Mouse (Mus musculus): Measurements from ENCODE around the gene Jakmip3.

The Jakmip3 gene

DNA sequence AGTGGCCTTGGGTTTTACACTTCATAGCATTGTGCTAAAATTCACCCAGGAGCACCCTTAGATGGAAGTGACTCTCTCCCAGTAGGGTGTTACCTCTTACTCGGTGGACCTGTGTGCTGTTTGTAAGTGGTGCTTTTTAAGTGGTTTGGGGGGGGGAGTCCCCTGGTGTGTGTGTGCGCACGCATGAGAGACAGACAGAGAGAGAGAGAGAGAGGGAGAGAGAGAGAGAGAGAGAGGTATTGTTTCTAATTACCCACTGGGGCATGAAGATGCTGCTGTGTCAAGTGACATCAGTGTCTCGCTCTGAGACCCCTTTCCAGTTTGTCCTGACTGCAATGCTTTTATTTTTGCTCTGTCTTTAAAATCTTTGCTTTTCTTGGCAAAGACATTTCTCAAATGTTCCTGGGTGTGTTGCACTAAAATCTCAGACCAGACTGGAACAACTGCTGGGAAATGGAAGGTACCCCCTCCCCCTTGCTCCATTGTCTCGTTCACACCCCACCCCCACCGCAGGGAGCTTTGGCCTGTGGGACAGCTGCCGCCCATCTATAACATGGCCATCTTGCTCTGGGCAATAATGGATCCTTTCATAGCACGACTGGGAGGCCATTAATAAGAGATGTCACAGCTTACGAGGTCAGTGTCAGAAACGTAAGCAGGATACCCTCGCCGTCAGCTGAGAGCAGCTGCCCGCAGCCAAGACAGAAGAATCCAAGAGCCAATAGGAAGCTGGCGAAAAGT lies 134.7 kb downstream of the Jakmip3 start:
- TF ChIP-seq GATA4 (IDR thresholded peaks at IDR 0.05; ENCODE audit: insufficient replicate concordance, low read length), result no peak

DNA sequence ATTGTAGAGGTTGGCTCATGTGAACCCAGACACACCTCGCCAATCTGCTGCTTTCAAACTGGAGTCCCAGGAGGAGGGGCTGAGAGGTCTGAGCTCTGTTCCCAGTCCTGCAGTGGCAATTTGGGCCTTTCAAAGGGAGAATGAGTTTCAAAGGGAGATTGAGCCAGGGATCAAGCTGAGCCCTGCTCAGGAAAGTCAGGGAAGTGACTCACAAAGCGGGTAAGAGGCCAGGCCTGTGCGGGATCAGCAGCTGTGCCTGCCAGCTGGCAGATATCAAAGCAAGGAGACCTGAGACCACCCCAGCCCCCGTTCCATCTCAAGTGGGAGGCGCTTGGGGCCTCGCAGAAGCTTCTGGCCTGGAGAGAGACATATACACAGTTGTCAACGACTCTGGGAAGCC lies 136.8 kb downstream of the Jakmip3 start:
- TF ChIP-seq GATA4 (IDR thresholded peaks at IDR 0.05; ENCODE audit: insufficient replicate concordance, low read length), result no peak

DNA sequence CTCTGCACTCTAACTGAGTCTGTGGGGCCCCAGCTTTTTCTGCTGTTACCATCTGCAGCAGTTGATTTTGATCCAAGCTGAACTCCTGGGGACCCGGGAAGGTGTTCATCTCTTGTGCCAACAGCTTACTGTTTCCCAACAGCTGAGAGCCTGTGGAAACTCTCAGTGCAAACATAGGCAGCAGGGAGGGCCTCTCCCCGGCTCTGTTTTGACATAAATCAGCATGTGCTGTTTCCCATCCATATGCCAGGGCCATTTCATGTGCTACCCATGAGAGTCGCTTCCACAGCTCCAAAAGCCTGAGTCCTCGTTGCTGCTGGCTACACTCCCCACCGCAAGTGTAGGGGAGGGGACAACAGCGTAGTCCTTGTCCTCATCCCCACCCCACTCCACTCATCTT lies 137.7 kb downstream of the Jakmip3 start:
- no peak for TF ChIP-seq GATA4 (IDR thresholded peaks at IDR 0.05; ENCODE audit: insufficient replicate concordance, low read length)

DNA sequence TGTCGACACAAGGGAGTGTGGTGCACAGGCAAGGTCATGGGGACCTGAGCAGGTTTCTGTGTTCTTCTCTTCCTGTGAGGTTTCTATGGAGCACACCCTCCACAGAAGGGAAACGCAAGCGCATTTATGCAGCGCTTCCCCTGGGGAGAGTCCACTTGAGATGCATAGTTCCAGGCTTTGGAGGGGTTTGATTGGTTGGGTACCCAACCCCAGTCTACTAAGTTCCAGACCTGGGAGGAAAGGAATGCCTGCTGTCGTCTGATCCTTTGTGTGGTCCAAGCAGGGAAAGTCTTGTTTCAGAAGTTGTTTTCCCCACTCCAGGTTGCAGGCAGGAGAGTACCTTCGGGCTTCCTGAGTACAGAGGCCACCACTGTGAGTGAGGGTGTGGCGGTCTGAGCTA lies 138.6 kb downstream of the Jakmip3 start:
- no peak for TF ChIP-seq GATA4 (IDR thresholded peaks at IDR 0.05; ENCODE audit: insufficient replicate concordance, low read length)

DNA sequence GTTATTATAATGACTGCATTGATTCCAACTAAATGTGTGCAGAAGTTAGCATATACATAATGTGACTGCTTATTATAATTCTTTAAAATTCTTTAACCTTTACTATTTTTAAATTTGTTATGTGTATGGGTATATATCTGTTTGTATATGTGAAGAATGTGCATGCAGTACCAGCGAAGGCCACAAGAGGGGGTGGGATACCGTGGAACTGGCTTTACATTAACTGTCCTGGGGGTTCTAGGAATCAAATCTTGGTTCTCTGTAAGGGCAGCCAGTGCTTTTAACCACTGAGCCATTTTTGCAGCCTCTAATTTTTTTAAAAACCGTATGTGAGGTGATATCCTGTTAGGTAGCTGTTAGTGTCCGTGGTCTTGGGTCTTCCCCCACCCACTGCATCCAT lies 140.2 kb downstream of the Jakmip3 start:
- TF ChIP-seq GATA4 (IDR thresholded peaks at IDR 0.05; ENCODE audit: insufficient replicate concordance, low read length), result no peak

DNA sequence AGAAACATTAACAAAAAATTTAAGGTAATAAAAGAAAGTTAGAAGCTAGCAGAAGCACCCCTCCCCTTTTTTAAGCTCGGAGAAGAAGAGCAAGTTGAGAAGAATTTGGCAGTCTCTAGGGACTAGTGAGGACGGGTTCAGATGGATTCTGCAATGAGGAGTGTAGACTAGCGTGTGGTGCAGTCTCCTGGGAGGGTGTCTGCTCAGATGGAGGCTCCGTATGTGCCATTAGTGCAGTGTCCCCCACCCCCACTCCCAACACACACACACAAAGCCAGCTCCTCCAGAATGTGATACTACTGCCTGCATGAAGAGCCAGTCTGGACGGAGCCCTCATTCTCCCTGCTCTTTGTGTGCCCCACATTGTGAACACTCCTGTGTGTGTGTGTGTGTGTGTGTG lies 140.6 kb downstream of the Jakmip3 start:
- TF ChIP-seq GATA4 (IDR thresholded peaks at IDR 0.05; ENCODE audit: insufficient replicate concordance, low read length), result no peak

DNA sequence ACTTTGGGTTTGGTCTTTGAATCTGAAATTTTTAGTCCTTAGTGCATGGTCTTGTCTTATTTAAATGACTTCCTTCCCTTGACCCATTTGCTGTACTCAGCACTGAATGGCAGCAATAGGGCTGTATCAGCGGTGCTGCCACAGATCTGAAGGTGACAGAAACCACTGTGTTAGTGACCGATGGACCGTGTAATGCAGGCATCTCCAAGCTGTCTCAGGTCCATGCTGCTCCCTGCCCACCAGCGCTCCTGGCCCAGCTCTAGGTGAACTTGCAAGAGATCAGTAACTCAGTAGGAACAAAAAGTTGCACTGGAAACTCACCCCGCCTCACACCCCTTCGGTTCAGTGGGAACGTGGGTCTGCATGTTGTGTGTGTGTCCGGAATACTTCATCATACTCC lies 141.8 kb downstream of the Jakmip3 start:
- no peak for TF ChIP-seq GATA4 (IDR thresholded peaks at IDR 0.05; ENCODE audit: insufficient replicate concordance, low read length)

DNA sequence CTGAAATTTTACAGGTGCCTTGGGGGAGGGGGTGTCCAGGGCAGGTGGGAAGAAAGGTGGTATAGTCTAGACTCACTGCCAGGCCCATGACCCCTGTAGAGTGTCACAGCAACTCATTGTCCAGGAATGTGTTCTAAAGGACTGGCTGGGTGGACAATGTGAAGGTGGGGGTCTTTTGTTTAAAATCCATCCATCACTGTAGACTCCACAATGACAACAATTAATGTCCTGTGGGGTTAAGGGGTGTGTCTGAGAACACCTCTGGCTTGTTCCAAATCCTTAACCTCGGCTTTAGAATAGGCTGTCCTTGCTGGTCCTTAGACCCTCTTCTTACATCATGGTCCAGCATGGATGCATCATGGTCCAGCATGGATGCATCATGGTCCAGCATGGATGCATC lies 143.8 kb downstream of the Jakmip3 start:
- TF ChIP-seq GATA4 (IDR thresholded peaks at IDR 0.05; ENCODE audit: insufficient replicate concordance, low read length), result no peak

DNA sequence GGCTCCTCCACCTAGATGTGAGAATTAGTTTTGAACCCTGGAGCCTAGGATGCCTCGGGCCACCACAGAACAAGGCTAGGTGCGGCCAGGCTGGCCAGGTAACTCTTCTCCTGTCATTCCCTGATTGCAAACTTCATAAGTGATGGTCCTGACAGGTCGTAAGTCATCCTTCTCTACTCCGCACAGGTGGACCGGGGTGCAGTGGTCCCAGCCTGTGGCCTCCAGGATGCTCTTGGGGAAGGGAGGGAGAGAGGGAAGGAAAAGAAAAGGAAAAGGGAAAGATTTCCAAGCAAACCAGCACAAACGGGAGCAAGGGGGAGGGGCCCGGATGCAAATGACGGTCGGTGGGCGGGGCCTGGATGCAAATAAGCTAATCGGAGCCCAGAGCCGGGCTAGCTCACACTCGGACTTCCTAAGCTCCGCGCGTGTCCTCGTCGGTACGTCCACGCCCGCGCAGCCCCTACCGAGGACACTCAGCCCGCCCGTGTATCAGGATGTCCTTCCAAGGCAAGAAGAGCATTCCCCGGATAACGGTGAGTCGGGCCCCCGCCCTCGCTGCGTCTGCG lies 145.2 kb downstream of the Jakmip3 start, which contains the start of gene Dpysl4:
Dpysl4 (plus strand) TSS at position 373 of the 566 bp plus-strand sequence.
- no peak for TF ChIP-seq GATA4 (IDR thresholded peaks at IDR 0.05; ENCODE audit: insufficient replicate concordance, low read length)

DNA sequence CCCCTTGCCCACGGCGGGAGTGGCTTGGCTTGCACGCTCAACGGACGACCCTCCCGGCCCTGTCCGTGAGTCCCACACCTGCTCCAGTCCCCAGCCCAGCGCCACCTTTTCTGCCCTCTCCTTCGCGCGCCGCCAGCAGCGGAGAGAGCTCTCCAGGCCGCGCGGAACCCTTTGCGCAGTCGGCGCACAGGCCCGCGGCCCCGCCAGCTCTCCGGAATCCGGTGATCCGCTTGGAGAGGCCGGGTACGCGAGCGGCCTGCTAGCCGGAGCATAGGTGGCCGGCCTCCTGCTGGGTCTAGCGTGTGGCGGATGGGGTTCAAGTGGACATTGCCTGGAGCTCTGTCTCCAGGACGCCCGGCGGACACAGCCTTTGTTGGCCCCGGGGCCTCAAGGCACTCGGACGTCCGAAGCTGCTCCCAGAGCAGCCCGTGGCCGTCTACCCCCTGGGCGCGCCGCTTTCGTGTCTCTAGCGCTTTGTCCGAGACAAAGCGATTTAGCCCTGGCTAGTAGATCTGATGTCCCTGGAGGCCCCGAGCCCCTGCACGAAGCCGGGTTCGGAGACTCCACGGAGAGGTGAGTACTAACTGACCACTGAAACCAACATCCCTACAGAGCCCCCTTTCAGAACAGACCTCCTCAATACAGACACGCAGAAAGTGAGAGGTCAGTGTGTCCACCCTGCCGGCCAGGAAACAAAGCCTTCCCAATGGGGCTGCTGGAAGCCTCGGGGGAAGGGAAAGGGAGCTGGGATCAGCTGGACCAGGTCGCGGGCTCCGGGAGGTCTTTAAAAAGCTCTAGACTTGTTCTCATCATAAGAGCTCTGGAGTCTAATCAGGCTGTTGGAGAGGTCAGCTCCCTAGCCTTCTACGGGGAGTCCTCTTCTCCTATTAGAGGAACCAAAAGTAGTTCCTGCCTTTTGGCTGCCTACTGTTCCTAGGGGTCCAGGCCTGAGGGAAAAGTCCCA lies 145.9 kb downstream of the Jakmip3 start:
- TF ChIP-seq GATA4 (IDR thresholded peaks at IDR 0.05; ENCODE audit: insufficient replicate concordance, low read length), result no peak

DNA sequence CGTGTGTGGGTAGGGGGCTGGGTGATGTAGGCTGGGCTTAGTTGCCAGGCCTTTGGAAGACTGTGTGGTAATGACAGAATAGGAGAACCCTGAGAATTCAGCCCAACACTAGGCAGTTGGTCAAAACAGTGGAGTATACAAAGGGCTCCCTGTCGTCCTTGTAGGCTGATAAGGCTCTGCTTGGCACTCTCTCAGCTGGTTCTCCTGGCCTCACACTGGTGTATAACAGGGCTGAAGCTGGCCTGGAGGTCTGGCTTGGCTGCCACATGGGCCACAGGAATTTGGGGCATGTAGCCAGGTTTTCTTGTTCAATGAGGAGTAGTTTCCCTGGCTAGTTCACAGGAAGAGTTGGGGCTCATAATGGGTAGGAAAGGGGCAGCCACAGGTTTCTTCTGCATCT lies 147.3 kb downstream of the Jakmip3 start:
- TF ChIP-seq GATA4 (IDR thresholded peaks at IDR 0.05; ENCODE audit: insufficient replicate concordance, low read length), result no peak

DNA sequence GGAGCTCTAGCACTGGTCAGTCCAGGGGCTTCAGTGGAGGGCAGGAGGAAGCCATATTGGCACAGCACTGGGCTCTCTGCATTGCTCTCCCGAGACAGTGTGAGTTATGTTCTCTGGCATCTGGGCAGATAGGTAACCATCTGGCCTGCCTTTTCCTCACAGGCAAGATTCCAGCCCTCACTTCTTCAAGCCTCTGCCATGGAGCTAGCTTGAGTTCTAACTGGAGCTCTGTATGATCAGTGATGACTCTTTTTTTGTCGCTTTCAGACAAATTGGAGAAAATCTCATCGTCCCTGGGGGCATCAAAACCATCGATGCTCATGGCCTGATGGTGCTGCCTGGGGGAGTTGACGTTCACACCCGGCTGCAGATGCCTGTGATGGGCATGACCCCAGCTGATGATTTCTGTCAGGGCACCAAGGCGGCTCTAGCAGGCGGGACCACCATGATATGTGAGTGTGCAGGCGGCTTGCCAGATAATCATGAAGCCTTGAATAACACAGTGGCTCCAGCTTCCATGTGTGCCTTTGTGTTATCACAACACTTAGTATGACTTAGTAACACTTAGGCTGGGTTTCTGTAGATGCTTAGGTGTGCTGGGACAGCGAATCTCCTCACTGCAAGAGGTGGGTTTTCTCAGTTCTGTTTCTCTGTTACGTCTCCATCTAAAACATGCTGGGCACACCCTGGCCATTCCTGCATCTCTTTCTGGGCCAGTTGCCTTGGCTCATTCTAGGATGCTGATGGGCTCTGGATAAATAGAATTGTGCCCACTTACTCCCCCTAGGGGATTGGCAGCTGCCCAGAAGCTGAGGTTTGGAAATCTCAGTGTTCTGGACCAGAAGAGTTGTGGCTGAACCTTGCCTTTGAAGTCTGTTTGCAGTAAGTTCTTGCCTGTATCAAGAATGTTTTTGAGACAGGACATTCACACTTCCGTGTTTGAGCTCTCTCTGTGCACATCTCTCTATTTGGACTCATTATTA lies 149.7 kb downstream of the Jakmip3 start:
- no peak for TF ChIP-seq GATA4 (IDR thresholded peaks at IDR 0.05; ENCODE audit: insufficient replicate concordance, low read length)

DNA sequence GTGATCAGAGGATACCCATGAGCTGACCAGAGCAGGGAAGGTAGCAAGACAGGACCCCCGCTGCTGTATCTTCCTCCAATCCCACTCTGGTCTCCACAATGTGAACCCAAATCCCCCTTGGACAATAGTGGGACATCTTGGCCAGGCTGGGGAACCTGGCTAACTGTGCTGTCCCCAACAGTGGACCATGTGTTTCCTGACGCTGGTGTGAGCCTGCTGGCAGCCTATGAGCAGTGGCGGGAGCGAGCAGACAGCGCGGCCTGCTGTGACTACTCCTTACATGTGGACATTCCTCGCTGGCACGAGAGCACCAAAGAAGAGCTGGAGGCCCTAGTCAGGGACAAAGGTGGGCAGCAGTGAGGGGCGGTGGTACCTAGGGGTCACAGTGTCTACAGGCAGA lies 151.2 kb downstream of the Jakmip3 start:
- TF ChIP-seq GATA4 (IDR thresholded peaks at IDR 0.05; ENCODE audit: insufficient replicate concordance, low read length), result no peak

DNA sequence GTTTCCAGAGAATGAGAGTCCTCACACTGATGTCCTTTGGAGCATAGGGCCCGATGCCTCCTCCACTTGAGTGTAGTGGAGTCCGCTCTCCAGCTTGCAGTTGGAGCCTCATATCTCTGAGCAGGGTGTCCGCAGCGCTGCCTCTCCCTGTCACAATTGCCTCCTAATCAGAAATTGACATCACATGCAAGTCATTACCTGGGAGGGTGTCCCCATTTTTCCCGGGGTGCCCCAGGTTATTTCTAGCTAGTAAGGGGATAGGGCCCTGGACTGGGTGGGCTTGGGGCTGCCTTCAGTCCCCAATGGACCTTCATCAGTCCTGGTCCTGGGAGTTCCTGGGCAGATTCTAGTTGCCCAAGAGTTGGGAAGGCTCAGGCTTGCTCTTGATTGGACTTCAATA lies 152.1 kb downstream of the Jakmip3 start:
- no peak for TF ChIP-seq GATA4 (IDR thresholded peaks at IDR 0.05; ENCODE audit: insufficient replicate concordance, low read length)

DNA sequence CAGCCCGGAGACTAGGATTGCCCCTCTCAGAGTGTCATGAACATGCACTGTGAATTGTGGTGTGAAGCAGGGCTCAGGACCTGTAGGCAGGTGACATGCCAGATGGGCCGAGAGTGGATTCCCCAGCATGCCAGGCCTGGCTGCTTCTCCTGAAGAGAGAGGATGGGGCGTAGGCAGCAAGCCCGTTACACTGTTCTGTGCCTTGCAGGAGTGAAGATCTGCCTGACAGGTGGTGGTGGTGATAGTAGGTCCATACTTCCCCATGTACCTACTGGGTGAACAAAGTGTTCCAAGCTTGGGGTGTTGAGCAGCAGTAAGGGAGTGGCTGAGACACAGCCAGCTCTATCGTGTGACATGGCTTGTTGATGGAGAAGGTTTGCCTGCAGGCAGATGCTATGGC lies 152.6 kb downstream of the Jakmip3 start:
- TF ChIP-seq GATA4 (IDR thresholded peaks at IDR 0.05; ENCODE audit: insufficient replicate concordance, low read length), result no peak
